Mouse (Mus musculus) erythroblast, adult 5-6 weeks (primary cell): ENCODE results near the gene Cdc37l1. TPM values are rescaled to one million over a fixed set of nuclear protein-coding genes. Genes with fewer than 3 reads are reported as not detected.
"Not testable (repeated sequence)": the region's sequence is repeated elsewhere in the genome, so short reads cannot be mapped to it uniquely, and the experiment has no call there.

Source experiments
- ATAC-seq: replicated peaks from 2 replicates; pipeline ENCODE4 v1.8.0; 2016; ENCODE audit warnings: moderate number of reproducible peaks, mild to moderate bottlenecking, moderate TSS enrichment, inconsistent platforms; ENCODE audit not compliant: poor library complexity, low FRiP score, severe bottlenecking
- total RNA-seq, 2 experiments: library from RNA; stranded (forward) in 1 of 2; stranded (reverse) in 1 of 2; fragments of 150-400 nt in 1 of 2; fragments of 200-764, 138-1000 nt in 1 of 2; gene quantifications; 2 replicates each; pipeline versions ENCODE4 v1.2.3 to v1.2.4; 2015 to 2017; ENCODE audit warnings: low replicate concordance in 2 of 2

Gene Cdc37l1
- total RNA-seq, 2 experiments from 2014 or later, result 27.0 to 27.7 TPM

DNA sequence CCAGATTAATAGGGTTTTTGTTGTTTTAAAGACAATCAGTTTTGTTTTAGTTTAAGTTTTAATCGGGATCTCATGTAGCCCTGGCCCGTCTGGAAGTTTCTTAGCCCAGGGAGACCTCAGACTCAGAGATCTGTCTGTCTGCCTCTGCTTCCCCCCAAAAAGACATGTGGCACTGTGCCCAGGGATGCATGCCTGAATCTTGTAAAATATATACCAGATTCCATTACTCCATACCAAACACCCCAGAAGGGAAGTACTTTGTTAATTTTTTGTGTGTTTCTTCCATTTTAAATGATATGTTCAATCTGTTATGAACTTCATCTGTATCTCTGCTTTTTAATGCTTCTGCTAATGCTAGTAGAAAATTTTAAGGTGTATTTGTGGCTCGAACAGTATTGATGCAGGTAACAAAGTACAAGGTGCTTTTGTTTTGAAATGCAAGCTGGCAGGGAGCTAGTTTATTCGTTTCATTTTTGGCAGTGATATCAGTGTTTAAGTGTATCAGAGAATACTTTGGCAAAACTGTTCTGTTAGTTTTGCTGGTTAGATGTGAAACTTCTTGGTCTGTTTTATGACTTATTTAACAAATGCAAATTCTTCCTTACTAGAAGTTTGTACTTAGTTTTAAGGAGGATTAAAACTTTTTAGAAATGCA, 8.0 kb downstream of the Cdc37l1 start:
- ATAC-seq, result no peak

- not testable (repeated sequence) for ATAC-seq
Measured at GRCm38 (mm10) chr19:29000321-29000720, 10.2 kb downstream of the Cdc37l1 start.

GRCm38 (mm10) chr19:29008069-29008706, 18.0 kb downstream of the Cdc37l1 start:
- ATAC-seq, result no peak

DNA sequence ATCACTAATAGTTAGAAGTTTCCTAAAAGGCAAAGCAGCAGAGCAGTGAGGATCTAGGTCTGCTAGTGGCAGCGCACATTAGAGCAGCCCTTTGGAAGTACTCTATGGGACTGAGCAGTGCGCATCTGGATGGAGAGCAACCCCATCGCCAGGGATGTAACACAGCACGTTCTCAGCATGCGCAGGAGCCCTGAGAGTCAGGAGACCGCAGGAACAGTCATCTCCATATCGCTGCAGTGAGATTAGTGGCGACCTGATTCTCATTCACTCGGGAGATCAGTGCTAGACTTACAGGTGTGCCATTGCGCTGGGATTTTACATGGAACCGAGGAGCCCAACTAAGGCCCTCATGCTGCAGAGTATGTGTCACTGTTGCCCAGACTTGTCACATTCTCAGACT, 18.9 kb downstream of the Cdc37l1 start:
- ATAC-seq, result no peak

DNA sequence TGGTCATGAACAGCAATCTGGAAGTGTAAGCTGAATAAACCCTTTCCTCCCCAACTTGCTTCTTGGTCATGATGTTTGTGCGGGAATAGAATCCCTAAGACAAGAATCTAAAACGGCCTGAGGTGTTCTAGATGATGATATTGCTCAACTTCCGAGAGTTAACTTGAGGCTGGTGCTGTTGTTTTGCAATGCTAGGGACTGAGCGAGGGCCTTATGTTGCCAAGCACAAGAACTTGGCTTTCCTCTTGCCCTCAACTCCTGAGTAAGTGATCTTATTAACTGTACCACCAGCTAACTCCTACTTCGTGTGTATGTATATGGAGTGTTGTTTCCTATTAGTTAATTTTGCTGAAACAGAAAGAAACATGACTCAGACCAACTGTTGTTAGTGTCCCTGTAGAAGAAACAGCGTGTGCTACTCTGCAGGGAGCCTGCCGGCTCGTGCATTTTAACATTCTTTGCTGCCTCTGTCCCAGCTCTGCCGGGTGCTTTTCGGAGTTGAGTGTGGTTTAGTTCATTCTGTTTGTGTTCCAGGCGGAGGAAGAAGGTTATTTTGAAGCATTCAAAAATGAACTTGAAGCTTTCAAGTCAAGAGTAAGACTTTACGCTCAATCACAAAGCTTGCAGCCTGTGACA, 21.3 kb downstream of the Cdc37l1 start:
- ATAC-seq, result no peak

- ATAC-seq, result no peak
Measured at GRCm38 (mm10) chr19:29014466-29015055, 24.4 kb downstream of the Cdc37l1 start.

GRCm38 (mm10) chr19:29015410-29016203, 25.5 kb downstream of the Cdc37l1 start:
- no peak for ATAC-seq

DNA sequence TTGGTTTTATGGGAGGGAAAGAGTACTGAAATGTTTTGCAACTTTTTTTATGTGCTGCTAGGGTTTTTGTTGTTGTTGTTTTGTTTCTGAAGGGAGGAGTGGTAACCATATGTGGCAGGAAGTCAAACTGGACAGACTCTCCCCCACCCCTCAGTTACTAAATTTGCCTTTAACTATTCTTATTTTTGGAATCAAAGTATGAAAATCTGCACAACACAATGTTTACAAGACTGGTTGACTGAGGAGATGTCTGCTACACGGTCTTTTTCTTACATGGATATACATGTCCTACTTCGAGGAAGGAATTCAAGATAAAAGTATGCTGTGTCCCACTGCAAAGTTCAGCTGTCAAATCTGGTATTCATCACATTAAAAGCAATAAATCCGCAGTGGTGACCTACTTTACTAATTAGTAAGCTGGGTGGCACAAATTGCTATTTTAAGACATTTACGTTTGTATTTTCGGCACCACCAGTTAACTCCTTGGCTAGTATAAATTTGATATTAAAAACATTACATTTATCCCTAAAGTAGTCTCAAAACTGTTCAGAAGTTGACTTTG, 26.1 kb downstream of the Cdc37l1 start:
- ATAC-seq, result no peak

GRCm38 (mm10) chr19:29016786-29017185, 26.6 kb downstream of the Cdc37l1 start:
- no peak for ATAC-seq

GRCm38 (mm10) chr19:29019647-29020046, 29.5 kb downstream of the Cdc37l1 start:
- ATAC-seq, result no peak

DNA sequence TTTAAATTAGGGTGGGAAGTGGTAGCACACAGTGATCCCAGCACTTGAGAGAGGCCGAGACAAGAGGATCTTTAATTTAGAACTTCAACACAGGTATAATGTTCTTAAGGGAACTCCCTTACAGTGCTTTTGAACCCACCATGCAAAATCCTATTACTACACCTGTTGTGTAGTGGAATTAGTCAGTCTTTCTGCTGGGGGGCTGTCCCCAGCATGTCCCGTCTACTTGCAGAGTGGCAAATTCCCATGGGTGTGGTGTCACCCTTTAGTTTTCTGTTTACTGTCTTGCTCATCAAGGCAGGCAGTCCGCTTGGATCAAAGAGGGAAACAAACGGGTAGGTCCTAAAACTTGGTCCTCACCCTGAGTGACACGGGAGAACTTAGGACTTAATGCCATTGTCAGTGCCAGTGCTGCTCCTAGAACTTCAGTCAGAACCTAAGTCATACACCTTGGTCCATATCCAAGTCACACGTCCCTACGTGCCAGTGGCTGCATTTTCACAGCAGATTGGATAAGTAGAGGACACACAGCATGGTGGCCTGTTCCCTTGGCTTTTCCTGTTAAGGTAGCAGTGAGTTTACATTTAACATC, 31.7 kb downstream of the Cdc37l1 start:
- ATAC-seq, result no peak

GRCm38 (mm10) chr19:29024391-29024947, 34.3 kb downstream of the Cdc37l1 start:
- no peak for ATAC-seq

GRCm38 (mm10) chr19:29031788-29032187, 41.6 kb downstream of the Cdc37l1 start:
- no peak for ATAC-seq

GRCm38 (mm10) chr19:29032662-29033061, 42.5 kb downstream of the Cdc37l1 start:
- ATAC-seq, result no peak

DNA sequence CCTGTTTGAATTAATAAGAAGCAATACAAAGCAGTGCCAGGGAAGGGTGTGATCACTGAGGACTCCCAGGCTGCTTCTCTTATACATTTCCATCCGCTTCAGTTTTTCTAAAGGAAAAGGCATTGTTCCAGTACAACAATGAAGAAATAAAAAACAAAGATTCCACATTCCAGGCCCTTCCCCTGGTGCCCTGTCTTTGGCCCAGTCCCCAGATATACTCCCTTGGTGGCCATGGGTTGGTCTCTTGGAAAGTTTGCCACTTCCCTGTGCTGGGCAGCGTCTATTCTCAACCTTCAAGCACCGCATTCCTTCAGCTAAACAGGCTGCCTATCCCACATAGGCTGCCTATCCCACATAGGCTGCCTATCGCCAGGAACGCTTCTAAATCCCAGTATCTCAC, 46.9 kb downstream of the Cdc37l1 start:
- ATAC-seq, result no peak

DNA sequence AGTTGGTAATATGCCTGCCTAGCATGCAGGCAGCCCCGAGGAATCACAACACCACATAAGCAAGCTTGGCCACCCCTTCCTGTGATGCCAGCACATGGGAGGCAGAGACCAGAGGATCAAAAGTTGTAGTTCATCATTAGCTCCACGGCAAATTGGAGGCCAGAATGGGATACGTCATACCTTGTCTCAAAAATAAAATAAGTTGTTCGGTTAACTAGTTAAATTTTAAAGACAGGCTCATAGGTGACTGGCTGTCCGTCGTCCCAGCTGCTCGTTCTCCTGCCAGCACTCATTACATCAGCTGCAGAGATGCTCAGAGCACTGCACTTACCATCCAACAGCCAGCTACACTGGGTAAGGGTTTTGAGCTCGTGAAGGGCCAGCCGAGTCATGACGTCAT, 47.4 kb downstream of the Cdc37l1 start:
- ATAC-seq, result no peak

GRCm38 (mm10) chr19:29039334-29039733, 49.2 kb downstream of the Cdc37l1 start:
- ATAC-seq, result no peak

DNA sequence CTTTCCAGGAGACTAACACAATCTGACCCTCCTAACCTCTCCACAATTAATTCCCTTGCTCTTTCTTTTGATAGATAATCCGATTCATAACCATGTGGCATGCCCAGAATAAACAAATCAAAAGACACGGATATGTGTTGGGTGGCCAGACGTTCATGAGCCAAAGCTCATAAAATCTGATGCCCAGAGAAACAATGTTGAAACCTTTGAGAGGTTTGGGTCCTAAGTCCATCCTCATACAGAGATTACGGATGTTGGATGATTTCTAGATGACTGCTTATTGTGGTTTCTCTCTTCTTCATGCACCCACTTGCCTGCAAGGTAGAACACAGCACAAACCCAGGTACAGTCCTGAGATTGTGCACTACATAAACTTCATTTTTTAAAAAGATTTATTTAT, 50.1 kb downstream of the Cdc37l1 start:
- ATAC-seq, result no peak

- no peak for ATAC-seq
Measured at GRCm38 (mm10) chr19:29042143-29042542, 52.0 kb downstream of the Cdc37l1 start.
